Mouse (Mus musculus): ENCODE results near the gene Cd47.

DNA sequence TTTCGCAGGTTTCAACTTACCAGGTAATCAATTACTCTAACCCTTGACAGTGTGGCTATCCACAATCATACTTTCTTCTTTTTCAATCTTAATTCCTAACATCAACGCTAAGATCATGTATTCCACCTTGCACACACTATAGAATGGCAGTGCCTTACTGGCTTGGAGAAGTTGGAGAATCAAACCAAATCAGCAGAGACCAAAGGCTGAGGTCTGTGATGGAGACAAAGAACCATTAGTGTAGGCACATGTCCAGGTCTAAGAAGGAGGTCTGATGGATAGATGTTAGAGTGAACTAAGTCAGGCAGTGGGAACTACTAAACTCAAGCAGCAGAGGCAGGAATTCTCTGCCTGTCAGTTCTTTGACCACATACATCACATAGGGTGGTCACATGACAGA lies 139.0 kb downstream of the Cd47 start:
- TF ChIP-seq EP300 (IDR thresholded peaks at IDR 0.05; ENCODE audit: insufficient read depth, low read depth, low read length) (no peak), POLR2A (IDR thresholded peaks at IDR 0.05; ENCODE audit: insufficient read depth, low read depth, low read length) (no peak), CTCF (IDR thresholded peaks at IDR 0.05) (no peak)
